Mouse (Mus musculus) kidney, adult 2 months (tissue): ENCODE measurements around the gene Sowaha.

Experiments
- CTCF ChIP-seq: fragments of 200-500 bp; conservative IDR thresholded peaks from 2 replicates; pipeline ENCODE4 v1.5.1; 2011; ENCODE audit warnings: low read depth, mild to moderate bottlenecking, control low read depth, low read length, moderate library complexity, mixed read lengths; ENCODE audit not compliant: insufficient read depth, insufficient read length
- POLR2A ChIP-seq: fragments of 200-500 bp; IDR thresholded peaks from one replicate; pipeline ENCODE4 v1.6.1; 2011; ENCODE audit warnings: low read depth, low read length, control low read depth

DNA sequence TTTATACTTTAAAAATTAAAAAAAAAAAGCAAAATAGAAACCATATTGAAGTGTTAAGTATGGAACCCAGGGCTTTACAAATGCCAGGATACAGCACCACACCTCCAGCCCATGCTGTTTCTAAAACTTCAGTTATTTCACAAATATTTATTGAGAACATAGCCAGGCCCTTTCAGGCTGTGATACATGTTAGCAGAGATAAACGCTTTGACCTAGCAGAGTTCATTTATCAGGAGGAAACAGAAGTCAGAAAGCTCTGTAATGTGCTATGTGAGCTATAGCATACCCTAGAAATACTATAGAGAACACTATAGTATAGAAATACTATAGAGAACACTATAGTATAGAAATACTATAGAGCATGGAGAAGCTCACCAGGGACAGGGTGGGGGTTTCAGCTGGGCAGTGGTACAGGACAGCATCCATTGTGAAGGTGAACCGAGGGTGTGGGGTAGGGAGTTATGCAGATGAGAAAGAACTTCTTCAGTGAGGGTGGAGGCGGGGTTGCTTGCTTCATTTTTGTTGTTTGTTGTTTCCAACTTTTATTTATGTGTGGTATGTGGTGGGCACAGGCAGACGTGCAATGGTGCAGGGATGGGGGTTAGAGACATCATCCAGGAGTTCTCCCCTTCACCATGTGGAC, 1.1 kb upstream of the Sowaha start:
- TF ChIP-seq CTCF (no peak), POLR2A (no peak)
